16 mouse cellular contexts compared by ENCODE assay signal in the genomic region with DNA sequence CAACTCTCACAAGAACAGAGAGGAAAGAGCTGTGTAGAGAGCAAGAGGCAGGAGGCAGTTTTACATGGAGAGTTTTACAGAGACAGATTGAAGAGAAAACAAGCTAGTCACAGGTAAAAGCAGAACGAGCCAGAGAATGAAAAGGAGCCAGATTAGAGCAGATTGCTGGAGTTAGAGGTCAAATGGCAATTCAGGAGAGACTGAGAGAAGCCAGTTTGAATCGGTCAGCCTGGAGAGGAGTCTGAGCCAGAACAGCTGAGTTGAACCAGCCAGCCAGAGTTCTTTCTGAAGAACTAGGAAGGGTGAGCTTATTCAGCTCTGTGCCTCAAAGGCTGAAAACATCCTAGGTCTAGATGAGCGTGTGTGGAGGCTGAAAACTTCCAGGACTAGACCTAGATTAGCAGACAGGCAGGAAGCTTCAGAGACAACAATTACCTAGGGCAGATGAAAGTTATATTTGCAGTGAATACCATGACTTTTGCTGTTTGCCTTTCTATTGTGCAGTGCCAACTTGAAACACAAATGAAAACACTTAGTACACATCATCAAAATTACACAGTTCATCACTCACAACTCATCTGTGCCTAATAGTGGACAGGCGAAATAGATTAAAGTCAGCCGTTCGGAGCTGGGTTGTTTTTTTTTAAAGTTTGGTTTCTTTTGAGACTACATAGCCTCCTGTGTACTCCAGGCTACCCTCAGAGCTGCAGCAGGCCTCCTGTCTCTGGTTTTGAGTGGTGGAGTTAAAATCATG.
"Had no signal": no experiment of that assay in that cellular context is flagged by ENCODE, and none has a peak within 500 bp of the region (broad histone marks: within the 10 kb centered on the region; RNA-seq: fewer than 3 reads in every experiment).

No protein-coding gene starts in this region.

- DNase-seq: retina, postnatal 1 day; right cerebral cortex, adult 18-20 months; right cerebral cortex, postnatal 14 days; right cerebral cortex, postnatal 25 days; right cerebral cortex, postnatal 4 days; spleen, adult 18-20 months; thymus, adult 18-20 months; thymus, adult 2 months; thymus, postnatal 14 days; thymus, postnatal 25 days; thymus, postnatal 36 days; thymus, postnatal 4 days had no signal

- H3K27me3 ChIP-seq: neural tube, embryonic 13.5 days; neural tube, embryonic 15.5 days; stomach, embryonic 15.5 days had no signal

- H3K36me3 ChIP-seq: stomach, embryonic 15.5 days had no signal

- H3K4me2 ChIP-seq: neural tube, embryonic 13.5 days; neural tube, embryonic 15.5 days; stomach, embryonic 15.5 days had no signal

- H3K9ac ChIP-seq: neural tube, embryonic 13.5 days; neural tube, embryonic 15.5 days; stomach, embryonic 15.5 days had no signal

- H3K4me1 ChIP-seq: stomach, embryonic 15.5 days had no signal

- H3K4me3 ChIP-seq: neural tube, embryonic 13.5 days; neural tube, embryonic 15.5 days; stomach, embryonic 15.5 days had no signal

- H3K9me3 ChIP-seq: neural tube, embryonic 13.5 days; neural tube, embryonic 15.5 days; stomach, embryonic 15.5 days had no signal

- H3K27ac ChIP-seq: neural tube, embryonic 13.5 days; neural tube, embryonic 15.5 days; stomach, embryonic 15.5 days; stomach, postnatal 0 days had no signal
